Mouse (Mus musculus): Measurements from ENCODE around the gene Rfc1. TPM values are rescaled to one million over a fixed set of nuclear protein-coding genes. Genes with fewer than 3 reads are reported as not detected.
A peak's percentile ranks its signal among the peaks of the same experiment; 100 is the strongest.
"Not testable (repeated sequence)": the region's sequence is repeated elsewhere in the genome, so short reads cannot be mapped to it uniquely, and the experiment has no call there.

Rfc1 gene
- total RNA-seq, 2 experiments from 2014 or later: 25.3 to 27.0 TPM

DNA sequence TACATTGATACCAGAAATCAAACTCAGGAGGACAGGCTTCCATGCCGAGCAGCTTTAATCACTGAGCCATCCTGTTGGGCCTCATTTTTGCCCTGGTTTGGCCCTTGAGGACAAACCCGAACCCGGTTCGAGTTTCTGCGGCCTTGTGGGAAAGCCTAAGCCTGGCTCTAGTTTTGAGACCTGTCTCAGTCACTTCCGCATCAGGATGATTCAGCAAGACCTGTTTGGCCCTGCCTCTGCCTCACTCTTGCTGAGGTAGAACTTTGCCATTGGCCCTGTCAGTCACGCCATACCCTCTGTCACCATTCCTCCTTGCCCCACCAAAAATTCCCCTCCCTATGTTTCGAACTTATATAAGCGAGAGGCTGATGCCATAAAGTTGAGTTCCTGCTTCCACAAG is 35.3 kb downstream of the Rfc1 start:
- intact Hi-C loops (cut with DNase I): no loop called here
- no peak for DNase-seq

- intact Hi-C loops (cut with DNase I); DNase-seq: not testable (repeated sequence)
Observed at GRCm38 (mm10) chr5:65299623-65300022, 35.8 kb downstream of the Rfc1 start.

DNA sequence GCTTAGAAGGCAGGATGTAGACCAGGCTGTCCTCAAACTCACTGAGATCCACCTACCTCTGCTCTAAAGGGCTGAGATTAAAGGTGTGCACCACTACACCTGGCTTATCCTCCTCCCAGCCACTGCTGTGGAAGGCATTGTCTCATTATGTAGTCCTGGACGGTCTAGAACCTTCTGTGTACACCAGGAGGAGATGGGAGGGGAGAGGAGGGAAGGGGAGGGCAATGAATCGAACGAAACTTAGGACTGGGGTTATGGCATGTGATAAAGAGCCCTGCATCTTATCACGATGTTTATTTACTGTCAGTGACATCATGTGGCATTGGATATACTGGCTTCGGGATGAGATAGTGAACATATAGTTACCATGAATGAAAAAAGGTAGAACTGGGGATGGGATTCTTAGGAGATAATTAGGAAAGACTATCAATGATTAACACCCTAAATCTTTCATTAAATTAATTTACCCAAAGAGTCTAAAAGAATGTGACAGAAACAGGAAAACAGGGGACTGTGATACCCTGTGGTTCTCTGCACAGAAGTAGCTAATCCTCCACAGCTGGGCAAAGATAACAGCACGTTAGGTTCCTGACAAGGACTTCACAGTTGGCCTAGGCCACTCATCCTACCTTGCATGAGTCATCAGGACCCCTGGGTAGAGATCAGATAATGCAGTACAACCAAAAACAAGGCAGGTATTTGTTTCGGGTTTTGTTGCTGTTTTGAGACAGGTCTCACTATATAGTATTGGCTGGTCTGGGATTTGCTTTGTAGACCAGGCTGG is 37.1 kb downstream of the Rfc1 start:
- intact Hi-C loops (cut with DNase I): no loop called here
- DNase-seq: no peak

DNA sequence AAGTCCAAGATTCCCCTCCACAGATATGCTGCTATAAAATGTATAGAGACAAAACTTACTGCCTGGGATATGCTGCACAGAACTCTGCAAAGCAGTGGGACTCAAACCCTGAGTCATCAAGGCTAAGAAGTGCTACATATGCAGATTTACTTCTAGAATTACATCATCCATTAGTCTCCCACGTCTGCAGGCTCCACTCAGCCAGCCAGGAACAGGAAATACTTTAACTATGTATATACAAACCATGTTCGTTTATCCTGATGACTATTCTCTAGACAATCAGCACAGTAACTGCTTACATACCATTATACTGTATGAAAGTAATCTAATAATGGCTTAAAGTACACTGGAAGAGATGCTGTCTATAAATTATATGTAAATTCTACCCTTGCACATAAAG is 41.2 kb downstream of the Rfc1 start:
- intact Hi-C loops (cut with DNase I): no loop called here
- DNase-seq: no peak

- DNase-seq: no peak
- intact Hi-C loops (cut with DNase I): no loop called here
Observed at GRCm38 (mm10) chr5:65293627-65294026, 41.8 kb downstream of the Rfc1 start.

GRCm38 (mm10) chr5:65289009-65289408 is 46.5 kb downstream of the Rfc1 start:
- DNase-seq; intact Hi-C loops (cut with DNase I): not testable (repeated sequence)

DNA sequence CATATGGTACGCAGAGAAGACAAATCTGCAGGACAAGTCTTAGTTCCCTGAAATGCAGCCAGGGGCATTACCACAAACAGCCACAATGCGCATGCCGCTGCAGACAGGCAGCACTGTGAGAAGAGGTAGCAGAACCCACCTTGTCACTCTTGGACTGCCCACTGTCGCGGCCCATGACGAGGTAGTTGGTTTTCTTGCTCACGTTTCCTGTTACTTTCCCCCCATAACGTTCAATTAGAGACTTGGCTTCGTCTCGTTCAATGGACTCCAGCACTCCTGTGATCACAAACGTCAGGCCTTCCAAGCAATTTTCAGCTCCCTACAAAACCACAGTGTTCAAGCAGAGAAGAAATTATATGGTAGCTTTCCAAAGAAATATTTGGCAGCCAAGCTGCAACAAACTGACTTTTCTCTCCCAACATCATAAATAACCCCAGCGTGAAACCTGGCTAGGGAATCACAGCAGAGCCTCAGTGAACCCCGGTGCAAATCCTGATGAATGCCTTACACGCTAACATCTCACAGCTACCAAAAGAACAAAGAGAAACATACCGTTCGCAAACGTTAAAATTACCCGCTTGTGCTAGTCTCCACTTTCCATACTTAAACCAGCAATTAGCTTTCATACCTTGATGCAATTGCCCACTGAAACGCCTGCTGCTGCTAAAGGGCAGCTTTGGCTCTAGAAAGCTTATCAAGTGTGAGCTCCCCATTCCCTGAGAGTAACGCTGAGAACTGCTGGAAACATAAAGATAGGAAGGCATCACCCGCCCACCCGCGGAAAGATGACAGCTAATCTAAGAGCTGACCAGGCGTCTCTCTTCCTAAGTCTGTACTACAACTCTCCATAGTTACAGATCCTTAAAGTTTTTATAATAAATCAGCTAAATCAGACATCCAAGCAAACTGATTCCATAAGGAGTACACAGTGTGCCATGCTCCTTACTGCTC is 47.4 kb downstream of the Rfc1 start:
- intact Hi-C loops (cut with DNase I): no loop called here
- DNase-seq: peak; percentile 65

- intact Hi-C loops (cut with DNase I): no loop called here
- DNase-seq: no peak
Observed at GRCm38 (mm10) chr5:65284171-65284570, 51.3 kb downstream of the Rfc1 start.

GRCm38 (mm10) chr5:65281216-65281615 is 54.3 kb downstream of the Rfc1 start:
- DNase-seq: peak; percentile 48
- intact Hi-C loops (cut with DNase I): no loop called here

DNA sequence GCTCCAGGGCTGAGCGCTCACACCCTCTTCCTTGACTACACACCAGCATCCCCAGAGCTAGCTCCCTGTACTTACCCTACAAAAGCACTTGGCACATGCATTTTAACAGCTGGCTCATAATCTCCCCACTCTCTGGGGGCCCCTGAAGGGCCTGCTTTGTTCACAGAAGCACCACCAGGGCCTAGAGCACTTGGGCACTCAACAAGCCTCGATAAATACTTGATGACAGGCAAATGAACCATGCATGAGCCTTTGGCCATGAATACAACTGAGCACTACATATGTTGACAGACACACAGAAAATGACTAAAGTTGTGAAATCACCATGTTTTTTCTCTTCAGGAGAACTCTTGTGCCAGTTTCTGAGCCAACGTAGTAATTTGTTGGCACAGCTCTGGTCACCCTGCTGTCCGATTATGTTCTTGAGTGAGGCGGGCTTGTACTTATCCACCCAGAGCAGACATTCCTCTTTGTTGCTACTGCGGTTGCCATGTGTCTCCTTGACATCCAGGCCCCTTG is 56.3 kb downstream of the Rfc1 start:
- DNase-seq: peak; percentile 78
- intact Hi-C loops (cut with DNase I): no loop called here

DNA sequence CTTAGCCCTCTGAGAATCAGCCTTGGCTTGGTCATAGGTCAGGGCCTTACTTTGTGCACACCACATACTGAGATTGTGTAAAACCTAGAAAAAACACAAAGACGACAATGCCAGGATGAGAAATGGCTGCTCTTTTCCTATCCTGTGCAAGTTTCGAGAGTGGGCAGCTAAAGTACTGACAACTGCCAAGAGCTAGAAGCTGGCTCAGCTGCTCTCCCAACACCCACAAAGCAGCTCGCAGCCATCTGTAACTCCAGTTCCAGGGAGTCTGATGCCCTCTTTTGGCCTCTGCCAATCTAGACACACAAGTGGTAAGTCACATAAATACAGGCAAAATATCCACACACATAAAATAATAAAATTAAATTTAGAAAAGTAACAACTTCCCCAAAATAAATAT is 61.5 kb downstream of the Rfc1 start:
- intact Hi-C loops (cut with DNase I): no loop called here
- peak; percentile 20 for DNase-seq

DNA sequence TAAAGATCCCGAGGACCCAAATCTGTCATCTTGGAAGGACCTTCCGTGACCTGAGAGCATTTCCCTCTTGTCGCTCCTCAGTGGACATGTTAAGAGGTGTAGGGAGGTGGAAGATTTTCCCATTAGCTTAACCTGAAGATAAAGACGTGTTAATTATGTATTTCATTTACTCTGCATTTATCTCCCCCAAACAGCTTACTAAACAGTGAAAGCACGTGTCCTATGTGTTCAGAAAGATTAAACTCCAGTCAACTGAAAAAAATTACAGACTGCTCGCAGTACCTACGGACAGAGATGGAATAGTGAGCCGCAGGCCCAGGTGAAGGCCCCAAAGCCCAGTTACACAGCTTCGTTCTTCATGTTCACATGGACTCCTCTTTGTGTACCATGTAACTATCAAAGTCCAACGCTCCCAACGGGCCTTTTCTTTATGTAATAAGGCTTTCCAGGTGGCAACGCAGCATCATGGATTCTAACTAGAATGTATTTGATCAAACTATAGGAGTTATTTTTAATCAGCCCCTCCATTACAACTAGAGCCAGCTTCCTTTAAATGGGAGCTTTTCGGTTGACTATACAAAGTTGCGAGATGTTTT is 77.5 kb downstream of the Rfc1 start:
- DNase-seq: no peak
- intact Hi-C loops (cut with DNase I): no loop called here

DNA sequence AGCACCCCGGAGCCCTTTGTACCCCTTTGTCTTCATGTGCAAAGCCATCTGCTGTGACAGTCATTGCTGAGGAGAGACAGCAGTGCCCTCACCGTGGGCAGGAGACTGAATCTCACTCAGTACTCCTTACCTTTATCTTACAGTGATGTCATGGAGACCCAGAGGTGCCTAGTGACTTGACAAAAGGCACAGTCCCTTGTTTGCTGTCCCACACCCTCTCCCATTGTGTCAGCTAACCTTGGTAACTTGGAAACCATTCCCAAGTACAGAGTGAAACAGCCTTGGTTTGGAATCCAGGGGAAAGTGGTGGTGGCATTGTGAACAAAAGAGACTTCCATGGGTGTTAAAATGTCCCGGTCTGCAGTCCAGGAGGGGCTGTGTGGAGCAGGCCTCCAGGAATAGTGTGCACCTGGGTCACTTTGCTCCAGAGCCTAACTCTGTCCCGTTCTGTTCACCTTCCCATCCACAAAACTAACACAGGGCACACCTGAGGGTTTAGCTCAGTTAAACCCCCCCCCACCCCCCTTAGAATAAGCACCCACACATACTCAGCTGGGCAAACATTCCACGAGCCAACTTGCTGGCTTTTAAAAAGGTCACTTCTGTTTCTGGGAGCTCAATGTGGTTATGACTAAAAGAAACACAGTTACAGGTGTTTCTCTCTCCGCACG is 85.2 kb downstream of the Rfc1 start:
- no peak for DNase-seq
- intact Hi-C loops (cut with DNase I): no loop called here

DNA sequence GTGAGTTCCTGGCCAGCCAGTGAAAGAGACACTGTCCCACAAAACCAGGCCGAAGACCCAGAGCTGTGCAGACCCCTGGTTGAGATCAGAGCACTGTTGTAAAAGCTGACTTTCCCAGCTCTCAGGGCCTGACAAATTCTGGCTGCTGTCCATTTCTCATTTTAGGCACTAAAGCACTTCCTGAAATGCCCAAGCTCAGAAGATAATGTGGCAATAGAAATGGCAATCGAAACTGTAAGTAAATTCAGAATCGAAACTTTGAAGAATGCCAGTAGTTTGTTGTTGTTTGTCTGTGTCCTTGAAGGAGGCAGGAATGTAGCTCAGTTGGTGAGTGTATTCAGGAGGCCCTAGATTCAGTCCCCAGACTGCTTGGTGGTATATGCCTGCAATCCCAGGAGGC is 88.2 kb downstream of the Rfc1 start:
- intact Hi-C loops (cut with DNase I): loop anchor here (10.0 kb wide), 2 partner anchors 242 to 362 kb away; no protein-coding TSS in a partner anchor

GRCm38 (mm10) chr5:65242740-65243139 is 92.7 kb downstream of the Rfc1 start:
- DNase-seq: peak; percentile 35
- intact Hi-C loops (cut with DNase I): loop anchor here (10.0 kb wide), 2 partner anchors 238 to 358 kb away; no protein-coding TSS in a partner anchor

More for the DNA sequence above, 88.2 kb downstream of the Rfc1 start:
- no peak for DNase-seq

DNA sequence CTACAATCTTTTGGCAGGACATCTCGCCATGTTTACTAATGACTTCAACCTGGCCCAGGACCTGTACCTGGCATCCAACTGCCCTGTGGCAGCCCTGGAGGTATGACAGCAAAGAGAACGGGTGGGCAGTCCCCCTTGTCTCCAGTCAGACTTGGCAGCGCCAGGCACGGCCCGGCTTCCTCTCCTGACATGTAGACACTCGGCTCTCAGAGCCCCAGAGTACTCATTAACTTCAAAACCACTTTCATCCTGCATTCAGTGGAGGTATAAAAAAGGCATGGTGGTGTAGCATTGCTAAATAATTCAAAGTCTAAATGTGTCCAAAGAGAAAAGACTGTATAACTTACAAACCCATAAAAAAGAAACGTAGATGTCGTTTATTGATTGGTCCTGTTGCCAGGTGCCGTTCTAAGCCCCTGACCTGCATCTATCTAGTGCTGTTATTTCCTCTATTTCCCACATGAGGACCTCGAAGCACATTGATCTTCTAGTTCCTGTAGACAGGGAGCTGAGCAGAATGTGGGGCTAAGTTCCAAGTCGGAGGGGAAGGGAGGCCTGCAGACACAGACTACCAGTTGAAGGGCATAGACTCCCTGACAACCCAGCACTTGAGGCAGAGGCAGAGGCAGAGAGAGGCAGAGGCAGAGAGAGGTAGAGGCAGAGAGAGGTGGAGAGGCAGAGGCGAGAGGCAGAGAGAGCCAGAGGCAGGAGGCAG is 104.0 kb downstream of the Rfc1 start:
- intact Hi-C loops (cut with DNase I): no loop called here
- no peak for DNase-seq

GRCm38 (mm10) chr5:65224056-65224455 is 111.4 kb downstream of the Rfc1 start:
- intact Hi-C loops (cut with DNase I): no loop called here
- no peak for DNase-seq

- intact Hi-C loops (cut with DNase I): no loop called here
Observed at GRCm38 (mm10) chr5:65221037-65221436, 114.4 kb downstream of the Rfc1 start.

More at GRCm38 (mm10) chr5:65221037-65221436, 114.4 kb downstream of the Rfc1 start:
- no peak for DNase-seq
